Mouse (Mus musculus): ENCODE results near the gene Cdkn3.

Gene Cdkn3

GRCm38 (mm10) chr14:46779217-46779616 is 18.9 kb downstream of the Cdkn3 start:
- in situ Hi-C loops (cut with MboI; ENCODE audit: low pct_unique_long_range_greater_than_20kb in 1 of 2, low sequenced_read_pairs in 2 of 2, unreplicated experiment in 1 of 2) = no loop called here

- in situ Hi-C loops (cut with MboI; ENCODE audit: low pct_unique_long_range_greater_than_20kb in 1 of 2, low sequenced_read_pairs in 2 of 2, unreplicated experiment in 1 of 2) = no loop called here
Observed at GRCm38 (mm10) chr14:46781086-46781485, 20.7 kb downstream of the Cdkn3 start.

GRCm38 (mm10) chr14:46782187-46782828 is 22.0 kb downstream of the Cdkn3 start:
- in situ Hi-C loops (cut with MboI; ENCODE audit: low pct_unique_long_range_greater_than_20kb in 1 of 2, low sequenced_read_pairs in 2 of 2, unreplicated experiment in 1 of 2) = no loop called here

- in situ Hi-C loops (cut with MboI; ENCODE audit: low pct_unique_long_range_greater_than_20kb in 1 of 2, low sequenced_read_pairs in 2 of 2, unreplicated experiment in 1 of 2) = no loop called here
Observed at GRCm38 (mm10) chr14:46783327-46783926, 23.1 kb downstream of the Cdkn3 start.

GRCm38 (mm10) chr14:46785247-46785646 is 24.9 kb downstream of the Cdkn3 start:
- in situ Hi-C loops (cut with MboI; ENCODE audit: low pct_unique_long_range_greater_than_20kb in 1 of 2, low sequenced_read_pairs in 2 of 2, unreplicated experiment in 1 of 2) = no loop called here

- in situ Hi-C loops (cut with MboI; ENCODE audit: low pct_unique_long_range_greater_than_20kb in 1 of 2, low sequenced_read_pairs in 2 of 2, unreplicated experiment in 1 of 2) = no loop called here
Observed at GRCm38 (mm10) chr14:46787454-46787786, 27.1 kb downstream of the Cdkn3 start.

GRCm38 (mm10) chr14:46787787-46788504 is 27.6 kb downstream of the Cdkn3 start, which contains the start of gene Cnih1:
Gene Cnih1, minus strand, starts transcription at chr14:46788411.
- in situ Hi-C loops (cut with MboI; ENCODE audit: low pct_unique_long_range_greater_than_20kb in 1 of 2, low sequenced_read_pairs in 2 of 2, unreplicated experiment in 1 of 2) = no loop called here

GRCm38 (mm10) chr14:46788505-46788901 is 28.2 kb downstream of the Cdkn3 start:
- in situ Hi-C loops (cut with MboI; ENCODE audit: low pct_unique_long_range_greater_than_20kb in 1 of 2, low sequenced_read_pairs in 2 of 2, unreplicated experiment in 1 of 2) = no loop called here

- in situ Hi-C loops (cut with MboI; ENCODE audit: low pct_unique_long_range_greater_than_20kb in 1 of 2, low sequenced_read_pairs in 2 of 2, unreplicated experiment in 1 of 2) = no loop called here
Observed at GRCm38 (mm10) chr14:46790303-46790702, 30.0 kb downstream of the Cdkn3 start.

- in situ Hi-C loops (cut with MboI; ENCODE audit: low pct_unique_long_range_greater_than_20kb in 1 of 2, low sequenced_read_pairs in 2 of 2, unreplicated experiment in 1 of 2) = no loop called here
Observed at GRCm38 (mm10) chr14:46790723-46791122, 30.4 kb downstream of the Cdkn3 start.

GRCm38 (mm10) chr14:46794157-46794556 is 33.8 kb downstream of the Cdkn3 start:
- in situ Hi-C loops (cut with MboI; ENCODE audit: low pct_unique_long_range_greater_than_20kb in 1 of 2, low sequenced_read_pairs in 2 of 2, unreplicated experiment in 1 of 2) = no loop called here

- in situ Hi-C loops (cut with MboI; ENCODE audit: low pct_unique_long_range_greater_than_20kb in 1 of 2, low sequenced_read_pairs in 2 of 2, unreplicated experiment in 1 of 2) = no loop called here
Observed at GRCm38 (mm10) chr14:46800684-46801345, 40.5 kb downstream of the Cdkn3 start.

GRCm38 (mm10) chr14:46803259-46803658 is 42.9 kb downstream of the Cdkn3 start:
- in situ Hi-C loops (cut with MboI; ENCODE audit: low pct_unique_long_range_greater_than_20kb in 1 of 2, low sequenced_read_pairs in 2 of 2, unreplicated experiment in 1 of 2) = no loop called here

GRCm38 (mm10) chr14:46803791-46804190 is 43.5 kb downstream of the Cdkn3 start:
- in situ Hi-C loops (cut with MboI; ENCODE audit: low pct_unique_long_range_greater_than_20kb in 1 of 2, low sequenced_read_pairs in 2 of 2, unreplicated experiment in 1 of 2) = no loop called here

GRCm38 (mm10) chr14:46806186-46806585 is 45.8 kb downstream of the Cdkn3 start:
- in situ Hi-C loops (cut with MboI; ENCODE audit: low pct_unique_long_range_greater_than_20kb in 1 of 2, low sequenced_read_pairs in 2 of 2, unreplicated experiment in 1 of 2) = no loop called here

- in situ Hi-C loops (cut with MboI; ENCODE audit: low pct_unique_long_range_greater_than_20kb in 1 of 2, low sequenced_read_pairs in 2 of 2, unreplicated experiment in 1 of 2) = no loop called here
Observed at GRCm38 (mm10) chr14:46807927-46808326, 47.6 kb downstream of the Cdkn3 start.

- in situ Hi-C loops (cut with MboI; ENCODE audit: low pct_unique_long_range_greater_than_20kb in 1 of 2, low sequenced_read_pairs in 2 of 2, unreplicated experiment in 1 of 2) = no loop called here
Observed at GRCm38 (mm10) chr14:46815640-46816039, 55.3 kb downstream of the Cdkn3 start.

- in situ Hi-C loops (cut with MboI; ENCODE audit: low pct_unique_long_range_greater_than_20kb in 1 of 2, low sequenced_read_pairs in 2 of 2, unreplicated experiment in 1 of 2) = no loop called here
Observed at GRCm38 (mm10) chr14:46816916-46817622, 56.7 kb downstream of the Cdkn3 start.

- in situ Hi-C loops (cut with MboI; ENCODE audit: low pct_unique_long_range_greater_than_20kb in 1 of 2, low sequenced_read_pairs in 2 of 2, unreplicated experiment in 1 of 2) = no loop called here
Observed at GRCm38 (mm10) chr14:46818743-46819142, 58.4 kb downstream of the Cdkn3 start.

All from mouse embryonic stem cell (cell line).